14 mouse cellular contexts compared by ENCODE assay signal in genomic region chr7:47080868-47081267, GRCm38 (mm10). TPM values are rescaled to one million over a fixed set of nuclear protein-coding genes. Genes with fewer than 3 reads are reported as not detected.
DNase-seq lines count a peak whose midpoint lies in the region; ATAC-seq and TF ChIP-seq lines count a peak whose summit lies in the region.
"Had no signal": no experiment of that assay in that cellular context is flagged by ENCODE, and none has a peak within 500 bp of the region (broad histone marks: within the 10 kb centered on the region; RNA-seq: fewer than 3 reads in every experiment).

No protein-coding gene starts in this region.

- 0 out of 2 replicates have a peak, but pooled peaks have one; percentile 31 for ATAC-seq in hindbrain, postnatal 0 days
- no peak for ATAC-seq in hindbrain, embryonic 14.5 days (ENCODE audit: low FRiP score)
- ATAC-seq in lung, embryonic 14.5 days (ENCODE audit: insufficient read depth), result 0 out of 2 replicates have a peak, but pooled peaks have one; percentile 64

- no peak overlapping the region for H3K4me3 ChIP-seq in hindbrain, postnatal 0 days (ENCODE audit: low read length)
- no peak overlapping the region for H3K4me3 ChIP-seq in hindbrain, embryonic 14.5 days (replicated peaks; ENCODE audit: low read length)
- H3K4me3 ChIP-seq in lung, embryonic 14.5 days (ENCODE audit: low read depth, low read length), result no peak overlapping the region
- H3K4me3 ChIP-seq: layer of hippocampus, adult 2 months; left cerebral cortex, adult 2 months; midbrain, embryonic 10.5 days had no signal

- no peaks in the 10 kb centered on the region for H3K27me3 ChIP-seq in hindbrain, postnatal 0 days (ENCODE audit: insufficient read depth, low read length)
- H3K27me3 ChIP-seq in hindbrain, embryonic 14.5 days (ENCODE audit: control insufficient read depth, insufficient read depth, low read length), result no peaks in the 10 kb centered on the region
- no peaks in the 10 kb centered on the region for H3K27me3 ChIP-seq in lung, embryonic 14.5 days (ENCODE audit: insufficient read depth, low read length)
- H3K27me3 ChIP-seq: CH12.LX, Patski had no signal

- TF ChIP-seq CTCF in hindbrain, postnatal 0 days (IDR thresholded peaks at IDR 0.05; ENCODE audit: low read depth), result no peak
- TF ChIP-seq CTCF in lung, embryonic 14.5 days (IDR thresholded peaks at IDR 0.05; ENCODE audit: low read depth), result no peak

- WGBS in hindbrain, postnatal 0 days, result 47% methylated on average over 3 of the region's 3 CpGs
- 66% methylated on average over 3 of the region's 3 CpGs for WGBS in hindbrain, embryonic 14.5 days
- 36% methylated on average over 3 of the region's 3 CpGs for WGBS in lung, embryonic 14.5 days

- H3K27ac ChIP-seq in hindbrain, postnatal 0 days, result no peak overlapping the region
- H3K27ac ChIP-seq in hindbrain, embryonic 14.5 days, result no peak overlapping the region
- H3K27ac ChIP-seq in lung, embryonic 14.5 days (ENCODE audit: low read depth), result no peak overlapping the region
- H3K27ac ChIP-seq: layer of hippocampus, adult 2 months; left cerebral cortex, adult 2 months; midbrain, embryonic 10.5 days had no signal

- DNase-seq in hindbrain, postnatal 0 days (ENCODE audit: low spot score), result no peak
- DNase-seq in hindbrain, embryonic 14.5 days (ENCODE audit: low spot score), result no peak
- DNase-seq in lung, embryonic 14.5 days, result peak; percentile 72
- DNase-seq in lung, postnatal 14 days, result no peak
- peak; percentile 62 for DNase-seq in testis, postnatal 10 days (ENCODE audit: low spot score)
- no peak for DNase-seq in testis, postnatal 14 days (ENCODE audit: low spot score)
- no peak for DNase-seq in ovary, postnatal 10 days (ENCODE audit: low spot score)

- H3K9ac ChIP-seq in hindbrain, postnatal 0 days (replicated peaks; ENCODE audit: low read length), result no peak overlapping the region
- no peak overlapping the region for H3K9ac ChIP-seq in hindbrain, embryonic 14.5 days
- H3K9ac ChIP-seq in lung, embryonic 14.5 days, result no peak overlapping the region

- no peaks in the 10 kb centered on the region for H3K4me1 ChIP-seq in hindbrain, postnatal 0 days (ENCODE audit: insufficient read depth, low read length)
- H3K4me1 ChIP-seq in hindbrain, embryonic 14.5 days (replicated peaks; ENCODE audit: control insufficient read depth, insufficient read depth, low read length), result no peaks in the 10 kb centered on the region
- no peaks in the 10 kb centered on the region for H3K4me1 ChIP-seq in lung, embryonic 14.5 days (ENCODE audit: insufficient read depth)
- H3K4me1 ChIP-seq: midbrain, embryonic 10.5 days had no signal

- H3K4me2 ChIP-seq in hindbrain, postnatal 0 days (ENCODE audit: low read depth, low read length), result no peak overlapping the region
- H3K4me2 ChIP-seq in hindbrain, embryonic 14.5 days (replicated peaks), result no peak overlapping the region
- H3K4me2 ChIP-seq in lung, embryonic 14.5 days, result peak overlapping the region; percentile 18; the same call in 1 of the 2 replicates

- H3K9me3 ChIP-seq in hindbrain, postnatal 0 days (ENCODE audit: low read length), result no peaks in the 10 kb centered on the region
- H3K9me3 ChIP-seq in hindbrain, embryonic 14.5 days (ENCODE audit: control insufficient read depth, low read length), result no peaks in the 10 kb centered on the region
- no peaks in the 10 kb centered on the region for H3K9me3 ChIP-seq in lung, embryonic 14.5 days (ENCODE audit: low read depth, low read length)
- H3K9me3 ChIP-seq: midbrain, embryonic 10.5 days had no signal

- peaks cover 26% of the 10 kb centered on the region for H3K36me3 ChIP-seq in hindbrain, postnatal 0 days (ENCODE audit: insufficient read depth, low read length)
- peaks cover 78% of the 10 kb centered on the region for H3K36me3 ChIP-seq in hindbrain, embryonic 14.5 days (replicated peaks; ENCODE audit: control insufficient read depth, insufficient read depth)
- no peaks in the 10 kb centered on the region for H3K36me3 ChIP-seq in lung, embryonic 14.5 days (ENCODE audit: insufficient read depth)
- H3K36me3 ChIP-seq: midbrain, embryonic 10.5 days had no signal

RNA-seq across cellular contexts. Expression of gene Tmem86a, which starts 30.5 kb away (rescaled TPM):
- 11.9 and 17.1 TPM in 2 replicates for total RNA-seq in hindbrain, postnatal 0 days (2014; rRNA removed)
- 29.5 and 32.3 TPM in 2 replicates for polyA plus RNA-seq in hindbrain, postnatal 0 days (2015; fragmentation: Nextera tagmentation; extraction: Ambion mirVana)
- polyA plus RNA-seq in hindbrain, embryonic 14.5 days (2014; fragmentation: Nextera tagmentation; extraction: Ambion mirVana), result 21.0 and 22.1 TPM in 2 replicates
- polyA plus RNA-seq in lung, embryonic 14.5 days (2014; fragmentation: Nextera tagmentation; extraction: Ambion mirVana), result 31.9 and 32.1 TPM in 2 replicates

RNA-seq across cellular contexts. Expression of gene Ptpn5, which starts 52.6 kb away (rescaled TPM):
- 98.3 and 107 TPM in 2 replicates for total RNA-seq in hindbrain, postnatal 0 days (2014; rRNA removed)
- polyA plus RNA-seq in hindbrain, postnatal 0 days (2015; fragmentation: Nextera tagmentation; extraction: Ambion mirVana), result 129 and 138 TPM in 2 replicates
- 162 and 171 TPM in 2 replicates for polyA plus RNA-seq in hindbrain, embryonic 14.5 days (2014; fragmentation: Nextera tagmentation; extraction: Ambion mirVana)
- polyA plus RNA-seq in lung, embryonic 14.5 days (2014; fragmentation: Nextera tagmentation; extraction: Ambion mirVana), result 6.9 and 7.0 TPM in 2 replicates
- total RNA-seq: gastrocnemius, postnatal 4 days; liver, adult 2 months had no signal

Comparison
In these comparisons a context has a peak if more than half of its experiments do, and no peak if none do; other contexts are left out.
1. DNase-seq: peak in lung, embryonic 14.5 days (single experiment) and testis, postnatal 10 days (single experiment); none in hindbrain, postnatal 0 days (single experiment), hindbrain, embryonic 14.5 days (single experiment), lung, postnatal 14 days (single experiment), testis, postnatal 14 days (single experiment) and ovary, postnatal 10 days (single experiment).
2. RNA of gene Ptpn5, which starts 52.6 kb away (polyA plus RNA-seq): 162 to 171 TPM in hindbrain, embryonic 14.5 days and 129 to 138 TPM in hindbrain, postnatal 0 days; 6.9 to 7.0 TPM in lung, embryonic 14.5 days; every median in the first group is over 10 times any median in the second.